Mouse (Mus musculus) Patski (cell line): ENCODE measurements around the gene Apbb1. TPM values are rescaled to one million over a fixed set of nuclear protein-coding genes. Genes with fewer than 3 reads are reported as not detected.

Source experiments
- ATAC-seq: fragments of 100-300 bp; one replicate; pipeline ENCODE4 v1.8.0; 2021
- CTCF ChIA-PET: fragments of 350-600 bp; sonication (Branson Sonifier 250); formaldehyde crosslinking; loops from one replicate; lab custom pipeline; 2022; ENCODE audit warnings: inconsistent platforms; lab: Charles Lee
- POLR2A ChIA-PET: fragments of 350-600 bp; sonication (Branson Sonifier 250); formaldehyde crosslinking; loops from one replicate; lab custom pipeline; 2022; ENCODE audit warnings: antibody characterized with exemption, inconsistent platforms; lab: Charles Lee
- DNase-seq: peaks from one replicate; pipeline ENCODE4 v3.0.0-alpha.2; 2011; ENCODE audit warnings: low read depth, low spot score
- H3K27me3 ChIP-seq: fragments of 371-371 bp; one replicate; pipeline ENCODE4 v1.5.1; 2021
- CTCF ChIP-seq: fragments of 100-300 bp; IDR thresholded peaks from one replicate; pipeline ENCODE4 v1.5.1; 2021
- in situ Hi-C: fragments of 300-500 bp; cut with MboI; formaldehyde crosslinking; loops from 3 replicates; pipeline ENCODE4 v1.11.1; 2018; ENCODE audit warnings: low pct_unique_long_range_greater_than_20kb, mixed read lengths
- polyA plus RNA-seq: library from polyadenylated mRNA; unstranded; gene quantifications from one replicate; pipeline ENCODE4 v1.2.3, GENCODE M21; 2021

Apbb1 gene
- polyA plus RNA-seq, 1 experiment from 2014 or later = 44.0 TPM

DNA sequence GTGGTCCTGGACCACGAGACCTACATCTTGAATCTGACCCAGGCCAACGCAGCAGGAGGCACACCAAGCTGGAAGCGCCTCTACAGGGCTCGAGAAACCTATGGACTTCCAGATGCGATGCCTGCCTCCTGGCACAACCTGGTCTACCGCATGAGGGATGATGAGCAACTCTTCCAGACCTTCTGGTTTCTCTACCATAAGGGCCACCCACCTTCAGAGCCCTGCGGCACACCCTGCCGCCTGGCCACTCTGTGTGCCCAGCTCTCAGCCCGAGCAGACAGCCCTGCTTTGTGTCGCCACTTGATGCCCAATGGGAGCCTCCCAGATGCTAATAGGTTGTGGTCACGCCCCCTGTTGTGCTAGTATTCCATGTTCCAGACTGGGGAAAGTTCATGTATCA lies 23.8 kb downstream of the Apbb1 start:
- CTCF ChIA-PET = interaction anchor here (0.6 kb wide), 1 partner anchor 9 kb away, joined by 3 read pairs; no protein-coding TSS in a partner anchor
- POLR2A ChIA-PET = interaction anchor here (1.1 kb wide), 1 partner anchor 11 kb away, joined by 3 read pairs; no protein-coding TSS in a partner anchor
- in situ Hi-C loops = loop anchor here (10.0 kb wide), 1 partner anchor 177 kb away; the partner anchor contains the start of genes Ilk and Rrp8
- no peaks in the 10 kb centered on the region for H3K27me3 ChIP-seq
- TF ChIP-seq CTCF = no peak
- DNase-seq = no peak
- ATAC-seq = no peak

DNA sequence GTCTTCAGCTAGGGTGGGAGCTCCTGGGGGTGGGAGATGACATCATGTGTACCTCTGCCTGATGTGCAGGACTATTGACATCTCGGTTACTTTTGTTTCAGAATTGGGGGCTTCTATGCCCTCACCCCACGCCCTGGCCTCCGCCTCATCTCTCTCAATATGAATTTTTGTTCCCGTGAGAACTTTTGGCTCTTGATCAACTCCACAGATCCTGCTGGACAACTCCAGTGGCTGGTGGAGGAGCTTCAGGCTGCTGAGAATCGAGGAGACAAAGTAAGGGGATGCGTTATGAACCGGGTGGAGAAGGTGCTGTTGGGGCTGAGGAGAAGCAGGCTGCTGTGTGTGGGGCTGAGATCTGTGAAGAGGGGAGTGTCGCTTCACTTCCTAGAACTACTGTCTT lies 25.0 kb downstream of the Apbb1 start:
- POLR2A ChIA-PET = interaction anchor here (1.0 to 1.4 kb wide), 3 partner anchors 10 to 20 kb away, joined by 3 to 4 read pairs (median 3); no protein-coding TSS in a partner anchor
- CTCF ChIA-PET = no interaction called here
- no peak for DNase-seq
- H3K27me3 ChIP-seq = no peaks in the 10 kb centered on the region
- in situ Hi-C loops = loop anchor here (10.0 kb wide), 1 partner anchor 178 kb away; the partner anchor contains the start of genes Ilk and Rrp8
- TF ChIP-seq CTCF = no peak
- ATAC-seq = no peak

- H3K27me3 ChIP-seq = no peaks in the 10 kb centered on the region
- POLR2A ChIA-PET = interaction anchor here (0.7 to 1.4 kb wide), 4 partner anchors 8 to 24 kb away, joined by 3 to 9 read pairs (median 4); no protein-coding TSS in a partner anchor
- DNase-seq = no peak
- ATAC-seq = no peak
- in situ Hi-C loops = loop anchor here (10.0 kb wide), 1 partner anchor 179 kb away; the partner anchor contains the start of genes Ilk and Rrp8
- CTCF ChIA-PET = no interaction called here
- no peak for TF ChIP-seq CTCF
These were observed 25.9 kb downstream of the Apbb1 start for GRCm38 (mm10) chr7:105555571-105555970.

- in situ Hi-C loops = loop anchor here (5.0 to 10.0 kb wide), 2 partner anchors 88 to 180 kb away; partner anchors contain the start of genes Arfip2, Gm45799, Ilk and Rrp8
- TF ChIP-seq CTCF = no peak
- H3K27me3 ChIP-seq = no peaks in the 10 kb centered on the region
- CTCF ChIA-PET = interaction anchor here (1.8 kb wide), 1 partner anchor 96 kb away, joined by 4 read pairs; the partner anchor contains the start of gene Dnhd1
- POLR2A ChIA-PET = interaction anchor here (0.6 to 1.5 kb wide), 7 partner anchors 9 to 86 kb away, joined by 3 to 9 read pairs (median 4); partner anchors contain the start of genes Arfip2 and Gm45799
- DNase-seq (no peak), ATAC-seq (peak; percentile 94)
These were observed 27.1 kb downstream of the Apbb1 start, which contains the start of gene Smpd1 for GRCm38 (mm10) chr7:105554212-105554942. TSS of gene Smpd1 (plus strand) at chr7:105554360.

- no peaks in the 10 kb centered on the region for H3K27me3 ChIP-seq
- ATAC-seq = no peak
- ChIA-PET CTCF (interaction anchor here (1.8 kb wide), 1 partner anchor 97 kb away, joined by 4 read pairs; the partner anchor contains the start of gene Dnhd1), POLR2A (interaction anchor here (0.6 to 1.5 kb wide), 6 partner anchors 13 to 87 kb away, joined by 3 to 7 read pairs (median 4); partner anchors contain the start of genes Arfip2 and Gm45799)
- in situ Hi-C loops = loop anchor here (5.0 to 10.0 kb wide), 2 partner anchors 89 to 181 kb away; partner anchors contain the start of genes Arfip2, Gm45799, Ilk and Rrp8
- DNase-seq = no peak
- no peak for TF ChIP-seq CTCF
These were observed 27.8 kb downstream of the Apbb1 start for GRCm38 (mm10) chr7:105553456-105554211.

DNA sequence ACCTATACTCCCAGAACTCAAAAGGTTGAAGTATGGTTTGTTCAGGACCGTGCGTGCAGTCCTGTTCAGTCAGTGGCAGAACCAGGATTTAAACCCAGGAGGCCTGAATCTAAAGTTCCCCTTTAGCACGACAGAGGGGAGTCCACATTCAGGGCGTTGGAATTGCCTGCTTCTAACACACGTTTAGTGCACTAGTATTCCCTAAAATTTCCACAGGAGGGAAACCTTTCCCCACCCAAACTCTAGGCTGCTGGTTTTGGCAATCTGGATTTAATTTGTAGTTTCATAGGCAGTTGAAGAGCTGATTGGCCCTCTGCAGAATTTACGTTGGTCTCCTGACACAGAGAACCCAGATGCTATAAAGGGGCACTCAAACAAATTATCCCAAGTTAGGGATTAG lies 32.4 kb downstream of the Apbb1 start:
- in situ Hi-C loops = no loop called here
- DNase-seq = no peak
- CTCF ChIA-PET = interaction anchor here (0.7 to 1.8 kb wide), 5 partner anchors 15 to 59 kb away, joined by 3 to 6 read pairs (median 4); no protein-coding TSS in a partner anchor

GRCm38 (mm10) chr7:105547970-105548369 lies 33.5 kb downstream of the Apbb1 start:
- ChIA-PET CTCF (interaction anchor here (0.7 to 1.3 kb wide), 3 partner anchors 10 to 104 kb away, joined by 3 read pairs; partner anchors contain the start of gene Hpx), POLR2A (no interaction called here)
- in situ Hi-C loops = no loop called here
- DNase-seq (no peak), ATAC-seq (no peak)
- TF ChIP-seq CTCF = no peak
- no peaks in the 10 kb centered on the region for H3K27me3 ChIP-seq

More for the DNA sequence above, 32.4 kb downstream of the Apbb1 start:
- POLR2A ChIA-PET = no interaction called here
- TF ChIP-seq CTCF = no peak
- ATAC-seq = no peak
- no peaks in the 10 kb centered on the region for H3K27me3 ChIP-seq

DNA sequence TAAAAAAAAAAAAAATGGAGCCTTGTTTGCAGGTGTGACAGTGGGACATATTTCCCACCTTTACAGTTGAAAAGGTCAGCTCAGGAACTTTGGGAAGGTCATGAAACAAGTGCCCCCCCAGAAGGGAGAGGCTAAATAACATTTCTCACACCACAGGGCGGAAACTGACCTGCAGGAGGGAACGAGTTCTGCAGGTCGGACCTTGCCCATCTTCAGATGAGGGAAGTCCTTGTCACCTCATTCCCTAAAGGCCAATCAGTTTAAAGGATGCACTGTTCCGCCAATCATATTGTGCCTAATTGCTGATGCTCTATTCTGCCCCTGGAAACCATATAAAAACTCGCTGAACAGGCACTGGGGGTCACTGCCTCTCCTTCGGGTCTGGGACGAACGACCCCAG lies 35.5 kb downstream of the Apbb1 start:
- H3K27me3 ChIP-seq = no peaks in the 10 kb centered on the region
- POLR2A ChIA-PET = no interaction called here
- no peak for TF ChIP-seq CTCF
- ATAC-seq (no peak), DNase-seq (no peak)
- CTCF ChIA-PET = interaction anchor here (1.9 to 2.5 kb wide), 2 partner anchors 19 to 62 kb away, joined by 4 to 11 read pairs; no protein-coding TSS in a partner anchor
- in situ Hi-C loops = no loop called here

- ATAC-seq = no peak
- H3K27me3 ChIP-seq = peaks cover 9% of the 10 kb centered on the region
These were observed 47.3 kb downstream of the Apbb1 start for GRCm38 (mm10) chr7:105534162-105534561.

More at GRCm38 (mm10) chr7:105534162-105534561, 47.3 kb downstream of the Apbb1 start:
- peak; percentile 48 for TF ChIP-seq CTCF
- ChIA-PET CTCF (interaction anchor here (0.5 to 1.9 kb wide), 3 partner anchors 15 to 956 kb away, joined by 3 to 6 read pairs (median 3); partner anchors contain the start of gene Ilk), POLR2A (no interaction called here)
- DNase-seq = no peak
- in situ Hi-C loops = no loop called here
